Mouse (Mus musculus): ENCODE measurements at regions not wholly inside any gene's neighbourhood (a gene's known extent, or its start where the extent isn't known, plus 50 kb on each side); places are given as distances from the start of the nearest gene placed in this dataset.

- no peak for DNase-seq (ENCODE audit: low spot score)
Measured at GRCm38 (mm10) chr8:103494670-103495069, 606.8 kb upstream of the Cdh5 start.

GRCm38 (mm10) chr8:103501328-103501727, 600.1 kb upstream of the Cdh5 start:
- peak; percentile 53 for DNase-seq (ENCODE audit: low spot score)

- DNase-seq (ENCODE audit: low spot score), result no peak
Measured at GRCm38 (mm10) chr8:103502991-103503767, 598.2 kb upstream of the Cdh5 start.

- no peak for DNase-seq (ENCODE audit: low spot score)
Measured at GRCm38 (mm10) chr8:103506334-103506733, 595.1 kb upstream of the Cdh5 start.

GRCm38 (mm10) chr8:103507068-103507467, 594.4 kb upstream of the Cdh5 start:
- DNase-seq (ENCODE audit: low spot score), result no peak

- DNase-seq (ENCODE audit: low spot score), result no peak
Measured at GRCm38 (mm10) chr8:103520141-103520866, 581.1 kb upstream of the Cdh5 start.

GRCm38 (mm10) chr8:103530903-103531302, 570.5 kb upstream of the Cdh5 start:
- DNase-seq (ENCODE audit: low spot score), result no peak

- DNase-seq (ENCODE audit: low spot score), result no peak
Measured at GRCm38 (mm10) chr8:103534971-103535370, 566.5 kb upstream of the Cdh5 start.

GRCm38 (mm10) chr8:103536856-103537255, 564.6 kb upstream of the Cdh5 start:
- DNase-seq (ENCODE audit: low spot score), result no peak

GRCm38 (mm10) chr8:103541954-103542353, 559.5 kb upstream of the Cdh5 start:
- DNase-seq (ENCODE audit: low spot score), result no peak

- no peak for DNase-seq (ENCODE audit: low spot score)
Measured at GRCm38 (mm10) chr8:103551916-103552535, 549.4 kb upstream of the Cdh5 start.

GRCm38 (mm10) chr8:103561606-103562005, 539.8 kb upstream of the Cdh5 start:
- no peak for DNase-seq (ENCODE audit: low spot score)

- DNase-seq (ENCODE audit: low spot score), result no peak
Measured at GRCm38 (mm10) chr8:103570864-103571425, 530.5 kb upstream of the Cdh5 start.

- DNase-seq (ENCODE audit: low spot score), result no peak
Measured at GRCm38 (mm10) chr8:103577147-103577546, 524.3 kb upstream of the Cdh5 start.

GRCm38 (mm10) chr8:103578006-103578405, 523.4 kb upstream of the Cdh5 start:
- DNase-seq (ENCODE audit: low spot score), result no peak

- no peak for DNase-seq (ENCODE audit: low spot score)
Measured at GRCm38 (mm10) chr8:103608291-103608690, 493.1 kb upstream of the Cdh5 start.

GRCm38 (mm10) chr8:103623781-103624434, 477.5 kb upstream of the Cdh5 start:
- DNase-seq (ENCODE audit: low spot score), result no peak

GRCm38 (mm10) chr8:103625166-103625890, 476.1 kb upstream of the Cdh5 start:
- DNase-seq (ENCODE audit: low spot score), result peak; percentile 10

- DNase-seq (ENCODE audit: low spot score), result no peak
Measured at GRCm38 (mm10) chr8:103626446-103626845, 475.0 kb upstream of the Cdh5 start.

GRCm38 (mm10) chr8:103632543-103632942, 468.9 kb upstream of the Cdh5 start:
- DNase-seq (ENCODE audit: low spot score), result no peak

- DNase-seq (ENCODE audit: low spot score), result no peak
Measured at GRCm38 (mm10) chr8:103634951-103635350, 466.5 kb upstream of the Cdh5 start.
